Mouse (Mus musculus): ENCODE data around the gene Ifngr1.

DNA sequence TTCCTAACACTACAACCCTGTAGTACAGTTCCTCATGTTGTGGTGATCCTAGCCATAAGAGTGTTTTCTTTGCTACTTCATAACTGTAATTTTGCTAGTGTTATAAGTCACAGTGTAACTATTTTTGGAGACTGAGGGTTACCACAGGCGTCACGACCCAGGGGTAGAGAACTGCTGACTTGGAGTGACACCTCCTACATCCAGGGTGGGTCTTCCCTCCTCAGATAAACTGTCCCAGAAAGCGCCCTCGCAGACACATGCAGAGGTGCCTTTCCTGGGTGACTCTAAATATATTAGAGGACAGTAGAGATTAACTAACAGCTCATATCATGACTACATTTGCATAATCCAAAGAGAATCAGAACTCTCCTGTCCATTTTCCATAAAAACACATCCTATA lies 5.1 kb downstream of the Ifngr1 start:
- TF ChIP-seq CTCF (IDR thresholded peaks at IDR 0.05; ENCODE audit: low read depth) = no peak
- no peak for TF ChIP-seq EP300 (IDR thresholded peaks at IDR 0.05; ENCODE audit: low read depth)

All from heart, postnatal 0 days (tissue).